Mouse (Mus musculus): ENCODE data around the gene Mitf.

GRCm38 (mm10) chr6:97769549-97769948 is 37.3 kb upstream of the Mitf start:
- TF ChIP-seq GATA1 (IDR thresholded peaks at IDR 0.05; ENCODE audit: low read length) (no peak), TAL1 (IDR thresholded peaks at IDR 0.05; ENCODE audit: low read length) (no peak)
